Mouse (Mus musculus) thymus, postnatal 14 days (tissue): ENCODE results near the gene Als2.

Source experiments
- DNase-seq: peaks from one replicate; pipeline ENCODE4 v3.0.0; 2021

The Als2 gene

GRCm38 (mm10) chr1:59236856-59237441 is at the start of gene Als2:
Als2 (minus strand) TSS chr1:59237231.
- peak; percentile 99 for DNase-seq

GRCm38 (mm10) chr1:59286316-59286850 is 49.4 kb upstream of the Als2 start:
- DNase-seq, result peak; percentile 43

- no peak for DNase-seq
Measured at GRCm38 (mm10) chr1:59285880-59286279, 48.8 kb upstream of the Als2 start.

- no peak for DNase-seq
Measured at GRCm38 (mm10) chr1:59272189-59272588, 35.2 kb upstream of the Als2 start.

- no peak for DNase-seq
Measured at GRCm38 (mm10) chr1:59269951-59270689, 33.1 kb upstream of the Als2 start.

- no peak for DNase-seq
Measured at GRCm38 (mm10) chr1:59269466-59269865, 32.4 kb upstream of the Als2 start.

GRCm38 (mm10) chr1:59268931-59269330 is 31.9 kb upstream of the Als2 start:
- peak; percentile 8 for DNase-seq

- no peak for DNase-seq
Measured at GRCm38 (mm10) chr1:59257736-59258135, 20.7 kb upstream of the Als2 start.

GRCm38 (mm10) chr1:59256751-59257231 is 19.8 kb upstream of the Als2 start, which contains the start of gene Cdk15:
Cdk15 (plus strand) TSS chr1:59256906.
- no peak for DNase-seq

GRCm38 (mm10) chr1:59253301-59253909 is 16.4 kb upstream of the Als2 start:
- no peak for DNase-seq

- no peak for DNase-seq
Measured at GRCm38 (mm10) chr1:59252762-59253161, 15.7 kb upstream of the Als2 start.

- peak; percentile 34 for DNase-seq
Measured at GRCm38 (mm10) chr1:59247602-59248001, 10.6 kb upstream of the Als2 start.

- DNase-seq, result no peak
Measured at GRCm38 (mm10) chr1:59243770-59244169, 6.7 kb upstream of the Als2 start.

GRCm38 (mm10) chr1:59237614-59238211 is 682 bp upstream of the Als2 start:
- peak; percentile 73 for DNase-seq

- DNase-seq, result no peak
Measured at GRCm38 (mm10) chr1:59229187-59229586, 7.8 kb downstream of the Als2 start.

GRCm38 (mm10) chr1:59228552-59228951 is 8.5 kb downstream of the Als2 start:
- DNase-seq, result no peak

GRCm38 (mm10) chr1:59222101-59222825 is 14.8 kb downstream of the Als2 start:
- DNase-seq, result no peak

GRCm38 (mm10) chr1:59221591-59221990 is 15.4 kb downstream of the Als2 start:
- DNase-seq, result no peak

- DNase-seq, result no peak
Measured at GRCm38 (mm10) chr1:59220371-59220770, 16.7 kb downstream of the Als2 start.

GRCm38 (mm10) chr1:59215446-59215845 is 21.6 kb downstream of the Als2 start:
- DNase-seq, result no peak

GRCm38 (mm10) chr1:59212951-59213350 is 24.1 kb downstream of the Als2 start:
- DNase-seq, result no peak

- DNase-seq, result no peak
Measured at GRCm38 (mm10) chr1:59212076-59212779, 24.8 kb downstream of the Als2 start.
